Mouse (Mus musculus) c-Kit-positive CD71-positive TER-119-positive erythroid progenitor cells, embryonic 14.5 days (primary cell): ENCODE measurements around the gene Prkn.

Experiments used
- DNase-seq: peaks from one replicate; pipeline ENCODE4 v3.0.0-alpha.2; 2013; ENCODE audit warnings: low spot score

Gene Prkn

GRCm38 (mm10) chr17:11411414-11411813 is 571.2 kb downstream of the Prkn start:
- DNase-seq, result peak; percentile 4

GRCm38 (mm10) chr17:11413688-11414087 is 573.5 kb downstream of the Prkn start:
- no peak for DNase-seq

GRCm38 (mm10) chr17:11414288-11414687 is 574.1 kb downstream of the Prkn start:
- no peak for DNase-seq

- no peak for DNase-seq
Observed at GRCm38 (mm10) chr17:11417150-11417549, 577.0 kb downstream of the Prkn start.

- no peak for DNase-seq
Observed at GRCm38 (mm10) chr17:11419484-11419883, 579.3 kb downstream of the Prkn start.

- DNase-seq, result no peak
Observed at GRCm38 (mm10) chr17:11420839-11421238, 580.7 kb downstream of the Prkn start.

GRCm38 (mm10) chr17:11421264-11421940 is 581.2 kb downstream of the Prkn start:
- no peak for DNase-seq

GRCm38 (mm10) chr17:11431323-11431722 is 591.1 kb downstream of the Prkn start:
- no peak for DNase-seq

- no peak for DNase-seq
Observed at GRCm38 (mm10) chr17:11432593-11432992, 592.4 kb downstream of the Prkn start.

- no peak for DNase-seq
Observed at GRCm38 (mm10) chr17:11462721-11463120, 622.5 kb downstream of the Prkn start.

- DNase-seq, result no peak
Observed at GRCm38 (mm10) chr17:11466095-11466494, 625.9 kb downstream of the Prkn start.

GRCm38 (mm10) chr17:11468624-11469023 is 628.4 kb downstream of the Prkn start:
- no peak for DNase-seq

GRCm38 (mm10) chr17:11483032-11483431 is 642.8 kb downstream of the Prkn start:
- DNase-seq, result no peak

- no peak for DNase-seq
Observed at GRCm38 (mm10) chr17:11490051-11490450, 649.9 kb downstream of the Prkn start.

- no peak for DNase-seq
Observed at GRCm38 (mm10) chr17:11502556-11502955, 662.4 kb downstream of the Prkn start.

GRCm38 (mm10) chr17:11504496-11504895 is 664.3 kb downstream of the Prkn start:
- DNase-seq, result no peak

- no peak for DNase-seq
Observed at GRCm38 (mm10) chr17:11507082-11507481, 666.9 kb downstream of the Prkn start.

GRCm38 (mm10) chr17:11510081-11510480 is 669.9 kb downstream of the Prkn start:
- DNase-seq, result no peak

GRCm38 (mm10) chr17:11514032-11514761 is 674.0 kb downstream of the Prkn start:
- no peak for DNase-seq

- no peak for DNase-seq
Observed at GRCm38 (mm10) chr17:11515619-11516018, 675.4 kb downstream of the Prkn start.

GRCm38 (mm10) chr17:11516165-11516564 is 676.0 kb downstream of the Prkn start:
- no peak for DNase-seq

- DNase-seq, result no peak
Observed at GRCm38 (mm10) chr17:11532066-11532465, 691.9 kb downstream of the Prkn start.

- DNase-seq, result no peak
Observed at GRCm38 (mm10) chr17:11532748-11533147, 692.6 kb downstream of the Prkn start.

GRCm38 (mm10) chr17:11533835-11534234 is 693.7 kb downstream of the Prkn start:
- DNase-seq, result no peak
